Mouse (Mus musculus) liver, embryonic 14.5 days (tissue): Measurements from ENCODE around the gene Nfkbia. TPM values are rescaled to one million over a fixed set of nuclear protein-coding genes. Genes with fewer than 3 reads are reported as not detected.

Experiments
- ATAC-seq: fragments of 200-750 bp; cut with Nextera tagmentation; 2 replicates; pipeline ENCODE4 v1.8.0; 2017; ENCODE audit warnings: moderate number of reproducible peaks, mild to moderate bottlenecking, moderate library complexity; ENCODE audit not compliant: insufficient read depth
- DNase-seq, 3 experiments: peaks; one replicate each; pipeline ENCODE4 v3.0.0-alpha.2; 2012 to 2013; ENCODE audit warnings: low read depth in 3 of 3, low spot score in 3 of 3
- H3K27ac ChIP-seq: fragments of 300-500 bp; sonication (generic); 2 replicates; pipeline ENCODE4 v1.5.1; 2014; ENCODE audit warnings: moderate library complexity, mild to moderate bottlenecking, control low read depth, inconsistent platforms
- H3K27me3 ChIP-seq: fragments of 300-500 bp; sonication (generic); 2 replicates; pipeline ENCODE4 v1.6.1; 2014; ENCODE audit warnings: mild to moderate bottlenecking, low read length, moderate library complexity; ENCODE audit not compliant: control insufficient read depth, insufficient read depth
- H3K36me3 ChIP-seq: fragments of 300-500 bp; sonication (generic); replicated peaks from 2 replicates; pipeline ENCODE4 v1.6.1; 2014; ENCODE audit warnings: low read depth; ENCODE audit not compliant: control insufficient read depth, insufficient read depth
- H3K4me1 ChIP-seq, 2 experiments: fragments of 200-500 bp in 1 of 2; fragments of 300-500 bp in 1 of 2; sonication (generic) in 1 of 2; replicated peaks; 2 replicates each; pipeline ENCODE4 v1.6.1; 2012 to 2014; ENCODE audit warnings: antibody characterized with exemption in 1 of 2, inconsistent platforms in 1 of 2, low read length in 1 of 2; ENCODE audit not compliant: control insufficient read depth in 2 of 2, insufficient read depth in 2 of 2
- H3K4me2 ChIP-seq: fragments of 300-500 bp; sonication (generic); 2 replicates; pipeline ENCODE4 v1.6.1; 2014; ENCODE audit warnings: low read depth, mild to moderate bottlenecking, control low read depth, moderate library complexity
- H3K4me3 ChIP-seq, 2 experiments: fragments of 200-500 bp in 1 of 2; fragments of 300-500 bp in 1 of 2; sonication (generic) in 1 of 2; 2 replicates each; pipeline ENCODE4 v1.5.1; 2012 to 2014; ENCODE audit warnings: low read depth in 2 of 2, low read length in 2 of 2, mild to moderate bottlenecking in 2 of 2, control low read depth in 1 of 2, inconsistent platforms in 1 of 2, moderate library complexity in 1 of 2; ENCODE audit not compliant: insufficient read depth in 1 of 2
- H3K9ac ChIP-seq: fragments of 300-500 bp; sonication (generic); replicated peaks from 2 replicates; pipeline ENCODE4 v1.6.1; 2014; ENCODE audit warnings: mild to moderate bottlenecking, control low read depth, moderate library complexity
- H3K9me3 ChIP-seq: fragments of 300-500 bp; sonication (generic); 2 replicates; pipeline ENCODE4 v1.6.1; 2016; ENCODE audit warnings: low read length, mixed read lengths; ENCODE audit not compliant: control insufficient read depth
- CTCF ChIP-seq: IDR thresholded peaks from 2 replicates; pipeline ENCODE4 v1.5.1; 2016; ENCODE audit warnings: antibody characterized with exemption, low read depth, control low read depth
- EP300 ChIP-seq: IDR thresholded peaks from 2 replicates; pipeline ENCODE4 v1.6.1; 2016; ENCODE audit warnings: antibody characterized with exemption, low read depth
- WGBS: fragments of 180-500 bp; shearing (Covaris S2); extraction: QIAGEN DNeasy Blood & Tissue Kit; methylation state at CpG from one replicate; pipeline ENCODE4 v1.1.7; 2014; ENCODE audit not compliant: insufficient replicate concordance; 5-methylcytosine and 5-hydroxymethylcytosine counted together
- polyA plus RNA-seq, 2 experiments: library from polyadenylated mRNA; depleted of rRNA in 1 of 2; stranded (reverse) in 1 of 2; unstranded in 1 of 2; fragments of >200 nt; fragmentation: Nextera tagmentation in 1 of 2; extraction: Ambion mirVana in 1 of 2; gene quantifications; 2 replicates each; pipeline versions ENCODE4 v1.2.1 to v1.2.3; 2012 to 2014

The Nfkbia gene
- polyA plus RNA-seq, 2 experiments, result 8.8 to 12.4 TPM

DNA sequence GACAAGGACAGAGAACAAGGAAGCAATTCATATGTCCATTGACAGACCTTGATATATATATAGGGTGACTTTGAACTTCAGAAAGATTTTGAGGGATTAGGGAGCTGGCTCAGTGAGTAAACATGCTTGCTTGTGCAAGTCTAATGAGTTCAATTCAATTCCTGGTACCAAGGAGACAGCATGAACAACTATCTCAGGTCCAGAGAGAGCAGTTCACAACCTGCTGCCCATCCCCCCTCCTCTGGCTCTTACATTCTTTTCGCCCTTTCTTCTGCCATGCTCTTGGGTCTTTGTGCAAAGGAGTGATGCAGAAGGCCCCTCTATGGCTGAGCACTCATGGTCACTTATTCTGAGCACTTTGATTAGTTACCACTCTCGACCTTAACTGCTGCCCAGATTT lies 44.0 kb downstream of the Nfkbia start:
- no peak overlapping the region for H3K27ac ChIP-seq
- H3K4me3 ChIP-seq, result no peak overlapping the region
- ATAC-seq, result no peak
- H3K9me3 ChIP-seq, result no peaks in the 10 kb centered on the region
- H3K36me3 ChIP-seq, result no peaks in the 10 kb centered on the region
- no peaks in the 10 kb centered on the region for H3K27me3 ChIP-seq
- peaks cover 0 to 12% of the 10 kb centered on the region in 2 experiments; a peak in 2 of 4 replicates for H3K4me1 ChIP-seq
- no peak for TF ChIP-seq EP300
- no peak for TF ChIP-seq CTCF
- WGBS, result 60% methylated on average over 2 of the region's 2 CpGs
- no peak for DNase-seq
- no peak overlapping the region for H3K9ac ChIP-seq
- H3K4me2 ChIP-seq, result no peak overlapping the region

DNA sequence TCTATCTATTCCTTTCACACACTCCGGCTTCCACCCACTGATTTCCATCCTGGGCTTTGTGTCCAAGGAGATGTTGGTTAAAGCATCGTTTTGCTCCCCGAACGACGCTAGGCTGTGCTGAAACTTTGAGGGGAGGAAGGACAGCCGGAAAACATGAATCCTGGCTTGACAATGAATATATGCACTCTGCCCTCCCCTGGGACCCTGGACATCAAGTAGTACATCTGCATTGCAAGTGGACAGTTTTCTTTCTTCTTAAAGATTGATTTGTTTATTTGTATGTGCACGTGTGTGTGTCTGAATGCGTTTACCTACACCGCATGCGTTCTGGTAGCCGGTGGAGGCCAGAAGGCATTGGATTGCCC lies 45.1 kb downstream of the Nfkbia start:
- Histone ChIP-seq H3K36me3 (no peaks in the 10 kb centered on the region), H3K9me3 (no peaks in the 10 kb centered on the region), H3K4me3 (no peak overlapping the region), H3K27ac (no peak overlapping the region), H3K4me2 (no peak overlapping the region), H3K27me3 (no peaks in the 10 kb centered on the region), H3K9ac (no peak overlapping the region), H3K4me1 (peaks cover 0 to 12% of the 10 kb centered on the region in 2 experiments; a peak in 2 of 4 replicates)
- TF ChIP-seq EP300 (no peak), CTCF (no peak)
- 50% methylated on average over 11 of the region's 11 CpGs for WGBS
- DNase-seq (no peak), ATAC-seq (no peak)

DNA sequence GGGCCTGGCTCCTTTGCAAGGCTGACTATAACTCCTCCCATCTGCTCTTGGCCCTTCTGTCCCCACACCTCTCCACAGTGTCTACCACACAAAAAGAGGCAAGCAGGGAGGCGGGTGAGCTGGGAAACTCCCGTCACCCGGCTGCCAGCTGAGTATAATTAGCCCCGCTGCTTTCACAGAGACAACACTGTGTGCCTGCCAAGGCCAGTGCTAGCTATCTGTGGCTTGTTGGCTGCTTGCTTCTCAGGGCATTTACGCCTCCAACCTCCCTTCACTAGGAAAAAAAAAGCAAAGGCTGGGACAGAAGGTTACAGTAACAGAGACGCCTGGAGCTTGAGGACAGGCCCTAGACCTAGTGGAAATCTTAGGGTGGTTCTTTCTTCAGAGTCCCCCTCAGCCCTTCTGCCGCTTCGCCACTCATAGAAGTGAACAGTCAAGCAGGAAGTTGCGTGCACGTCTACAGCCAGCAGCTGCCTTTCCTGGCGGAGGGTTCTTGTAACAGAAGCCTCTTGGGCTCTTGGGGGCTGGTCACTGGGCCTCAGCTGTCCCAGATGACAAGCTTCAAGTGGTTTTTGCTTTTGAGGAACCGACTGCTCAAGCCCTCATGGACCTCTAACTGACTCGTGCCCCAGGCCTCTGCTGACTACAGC lies 45.6 kb downstream of the Nfkbia start:
- WGBS, result 21% methylated on average over 13 of the region's 13 CpGs
- no peak overlapping the region for H3K4me3 ChIP-seq
- DNase-seq, result peak in 1 of 3 experiments; percentile 30
- H3K27me3 ChIP-seq, result no peaks in the 10 kb centered on the region
- TF ChIP-seq CTCF (no peak), EP300 (no peak)
- peak; percentile 33; the same call in 1 of the 2 replicates for ATAC-seq
- H3K9me3 ChIP-seq, result no peaks in the 10 kb centered on the region
- no peak overlapping the region for H3K9ac ChIP-seq
- peak overlapping the region; percentile 13; the same call in 1 of the 2 replicates for H3K27ac ChIP-seq
- H3K4me1 ChIP-seq, result peaks cover 0 to 12% of the 10 kb centered on the region in 2 experiments; a peak in 2 of 4 replicates
- no peaks in the 10 kb centered on the region for H3K36me3 ChIP-seq
- H3K4me2 ChIP-seq, result no peak overlapping the region

DNA sequence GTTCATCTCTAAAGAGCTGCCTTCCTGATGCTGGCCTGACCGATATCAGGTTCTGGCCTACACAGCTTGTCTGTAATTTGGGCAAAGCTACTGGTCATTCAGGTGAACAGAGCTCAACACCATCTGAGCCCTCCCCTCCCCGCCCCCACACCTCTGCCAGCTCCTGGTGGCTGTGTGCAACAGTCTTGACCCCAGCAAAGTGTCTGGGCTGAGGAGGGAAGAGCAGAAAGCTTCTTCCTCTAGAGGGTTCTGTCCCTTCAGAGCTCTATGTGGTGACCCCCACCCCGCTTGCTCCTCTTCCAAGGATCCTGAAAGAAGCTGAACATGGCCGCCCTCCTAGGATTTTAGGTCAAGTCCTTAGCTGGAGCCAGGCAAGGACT lies 46.1 kb downstream of the Nfkbia start:
- DNase-seq, result no peak
- Histone ChIP-seq H3K4me1 (peaks cover 0 to 12% of the 10 kb centered on the region in 2 experiments; a peak in 2 of 4 replicates), H3K9ac (no peak overlapping the region), H3K4me2 (no peak overlapping the region), H3K27ac (no peak overlapping the region), H3K27me3 (no peaks in the 10 kb centered on the region), H3K4me3 (no peak overlapping the region), H3K9me3 (no peaks in the 10 kb centered on the region), H3K36me3 (no peaks in the 10 kb centered on the region)
- no peak for ATAC-seq
- WGBS, result 66% methylated on average over 3 of the region's 4 CpGs
- TF ChIP-seq EP300, result no peak
- TF ChIP-seq CTCF, result no peak

DNA sequence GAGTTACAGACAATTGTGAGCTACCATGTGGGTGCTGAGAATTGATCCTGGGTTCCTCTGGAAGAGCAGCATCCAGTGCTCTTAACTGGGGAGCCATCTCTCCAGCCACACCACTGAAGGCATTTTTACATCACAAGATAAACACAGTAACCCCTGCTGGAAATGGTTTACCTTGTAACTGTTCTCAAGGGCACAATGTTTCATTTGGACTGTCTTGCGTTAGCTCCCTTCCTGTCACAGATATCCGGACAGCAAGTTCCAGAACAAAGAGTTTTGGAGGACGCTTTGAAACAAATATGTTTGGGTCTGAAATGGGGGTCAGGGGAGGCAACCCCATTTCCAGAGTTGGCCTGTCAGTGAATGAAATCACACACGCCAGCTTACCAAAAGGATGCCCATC lies 46.9 kb downstream of the Nfkbia start:
- 63% methylated on average over 4 of the region's 4 CpGs for WGBS
- TF ChIP-seq CTCF (no peak), EP300 (no peak)
- H3K27ac ChIP-seq, result no peak overlapping the region
- H3K9me3 ChIP-seq, result no peaks in the 10 kb centered on the region
- peaks cover 0 to 12% of the 10 kb centered on the region in 2 experiments; a peak in 2 of 4 replicates for H3K4me1 ChIP-seq
- H3K36me3 ChIP-seq, result no peaks in the 10 kb centered on the region
- no peak overlapping the region for H3K4me2 ChIP-seq
- H3K27me3 ChIP-seq, result no peaks in the 10 kb centered on the region
- DNase-seq (no peak), ATAC-seq (no peak)
- no peak overlapping the region for H3K4me3 ChIP-seq
- no peak overlapping the region for H3K9ac ChIP-seq
